Mouse (Mus musculus): ENCODE results near the gene Lhfp.
A peak's percentile ranks its signal among the peaks of the same experiment; 100 is the strongest.

The Lhfp gene

DNA sequence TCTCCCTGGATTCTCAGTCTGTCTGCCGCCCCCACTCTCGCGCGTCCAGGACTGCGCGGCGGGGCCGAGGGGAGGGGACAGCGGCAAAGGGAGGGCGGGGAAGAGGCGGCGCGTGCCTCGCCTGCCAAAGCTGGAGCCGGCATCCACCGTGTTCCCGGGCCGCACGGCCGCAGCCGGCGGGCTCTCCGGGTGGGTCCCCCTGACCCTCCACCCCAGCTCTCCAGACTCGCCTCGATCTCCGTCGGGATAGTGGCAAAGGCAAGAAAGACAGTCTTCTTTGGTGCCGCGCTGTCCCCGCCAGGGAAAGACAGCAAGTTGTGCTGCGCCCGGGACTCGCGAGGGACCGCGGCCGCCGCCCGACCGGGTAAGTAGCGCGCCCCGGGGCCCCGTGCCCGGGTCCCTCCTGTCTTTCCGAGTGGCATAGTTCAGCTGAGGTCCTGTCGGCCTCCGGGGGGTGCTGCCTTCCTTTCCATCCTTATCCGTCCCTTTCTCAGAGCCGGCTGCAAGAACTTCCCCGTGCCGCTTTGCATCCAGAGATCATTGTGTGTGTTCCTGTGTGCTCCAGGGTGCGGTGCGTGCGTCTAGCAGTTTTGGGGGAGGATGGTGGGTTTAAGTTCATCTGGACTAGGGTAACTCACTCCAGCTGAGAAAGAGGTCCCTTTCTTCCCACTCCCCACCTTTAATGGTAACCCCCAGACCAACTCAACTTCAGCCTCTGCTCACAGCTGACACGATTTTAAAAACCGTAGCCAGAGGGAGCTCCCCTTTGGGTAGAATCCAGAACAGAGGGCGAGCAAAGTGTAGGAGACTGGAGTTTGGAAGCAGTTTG, at the start of gene Lhfp:
Lhfp (plus strand) TSS at position 118 of the 829 bp plus-strand sequence.
- peak; percentile 63 for DNase-seq (ENCODE audit: low read depth, low spot score)

DNA sequence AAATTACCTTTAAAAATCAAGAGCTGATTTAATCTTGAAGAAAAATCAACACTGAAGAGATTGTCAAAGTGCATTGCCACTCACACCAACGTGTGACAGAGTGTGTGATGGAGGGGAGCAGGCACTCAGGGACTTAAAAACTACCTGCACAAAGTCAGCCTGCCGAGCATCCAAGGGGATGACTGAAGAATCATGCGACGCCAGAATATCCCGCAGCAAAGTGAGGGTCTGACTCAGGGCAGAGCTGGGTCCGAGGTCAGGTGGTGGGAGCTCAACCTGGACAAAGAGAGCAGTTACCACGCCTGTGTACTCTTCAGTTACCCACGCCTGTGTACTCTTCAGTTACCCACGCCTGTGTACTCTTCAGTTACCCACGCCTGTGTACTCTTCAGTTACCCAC, 48.0 kb upstream of the Lhfp start:
- DNase-seq (ENCODE audit: low read depth, low spot score) = no peak

DNA sequence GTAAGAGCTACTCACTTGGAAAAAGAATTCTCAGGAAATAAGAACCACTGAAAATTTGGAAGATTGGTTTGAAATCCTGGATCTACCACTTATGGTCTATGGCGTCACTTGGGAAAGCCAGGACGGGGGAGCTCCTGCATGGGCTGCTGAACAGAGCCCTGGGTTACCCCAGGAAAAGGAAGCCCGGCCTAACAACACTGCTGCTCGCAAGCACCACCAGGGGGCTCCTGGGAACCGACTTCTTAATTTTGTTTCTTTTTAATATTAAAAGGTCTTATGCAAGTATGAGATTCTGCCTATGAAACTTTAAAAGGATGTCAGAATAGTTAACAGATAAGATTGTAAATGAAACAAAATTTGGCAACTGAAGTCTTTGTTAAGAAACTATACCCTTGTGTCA, 46.7 kb upstream of the Lhfp start:
- no peak for DNase-seq (ENCODE audit: low read depth, low spot score)

DNA sequence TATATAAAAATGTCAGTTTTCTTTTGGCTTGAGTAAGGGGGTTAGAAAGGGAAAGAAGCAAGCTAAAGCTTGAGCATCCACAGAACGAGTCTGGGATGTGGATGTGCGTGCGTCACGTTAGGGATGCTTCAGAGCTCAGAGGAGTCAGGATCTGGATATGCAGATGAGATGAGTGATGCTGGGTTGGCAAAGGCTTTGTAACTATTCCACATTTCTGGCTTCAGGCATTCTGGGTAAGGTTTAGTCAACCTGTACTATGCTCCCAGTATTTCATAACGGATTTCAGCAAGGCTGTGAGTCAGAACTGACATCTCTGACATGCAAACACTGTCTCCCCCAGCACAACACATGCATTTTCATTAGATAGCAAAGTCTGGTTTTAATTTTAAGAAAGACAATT, 44.7 kb upstream of the Lhfp start:
- DNase-seq (ENCODE audit: low read depth, low spot score) = no peak

DNA sequence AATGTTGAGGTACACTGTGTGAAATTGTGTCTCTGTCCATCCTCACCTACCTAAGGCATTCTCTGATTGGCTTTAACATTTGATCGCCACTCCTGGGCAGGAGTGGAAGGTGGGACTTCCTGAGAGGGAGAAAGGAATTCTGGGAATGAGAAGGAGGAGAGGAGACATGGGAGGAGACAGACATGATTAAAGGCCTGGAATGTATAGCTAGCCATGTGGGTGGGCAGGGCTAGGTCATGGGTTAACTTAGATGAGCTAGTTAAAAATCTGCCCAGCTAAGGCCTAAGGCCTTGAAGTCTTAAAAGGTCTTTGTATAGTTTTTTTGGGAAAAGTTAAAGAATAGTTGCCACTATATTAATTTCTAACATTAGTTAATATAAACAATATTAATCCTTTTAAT, 43.9 kb upstream of the Lhfp start:
- no peak for DNase-seq (ENCODE audit: low read depth, low spot score)

DNA sequence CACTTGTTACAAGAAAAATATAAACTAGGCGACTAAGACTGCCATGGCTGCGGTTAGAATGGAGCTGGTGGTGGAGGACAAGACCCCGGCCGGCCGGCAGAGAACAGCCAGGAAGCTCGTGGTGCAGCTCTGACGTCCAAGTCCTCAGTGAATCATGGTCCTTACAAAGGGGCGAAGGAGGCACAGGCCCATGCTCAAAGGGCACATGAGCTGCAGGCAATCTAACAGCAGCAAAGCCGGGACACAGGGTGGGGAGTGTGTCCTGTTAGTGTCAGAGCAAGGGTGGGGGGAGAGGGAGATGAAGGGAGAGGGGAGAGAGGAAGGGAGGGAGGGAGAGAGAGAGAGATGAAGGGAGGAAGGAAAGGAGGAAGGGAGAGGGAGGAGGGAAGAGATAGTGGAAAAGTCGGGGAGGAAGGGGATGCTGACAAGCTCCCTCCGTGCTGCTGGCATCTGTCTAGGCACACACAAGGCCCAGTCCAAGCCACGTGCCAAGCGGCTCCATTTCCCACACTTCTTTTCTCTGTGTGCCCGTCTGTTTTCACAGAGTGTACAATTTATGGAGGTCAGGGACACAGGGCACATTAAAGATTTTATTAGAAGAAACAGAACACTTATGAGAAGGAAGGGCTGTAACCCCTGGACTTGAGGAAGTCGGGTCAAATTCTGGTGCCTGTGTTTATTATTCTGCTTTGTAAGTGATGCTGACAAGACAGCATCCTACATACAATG, 42.1 kb upstream of the Lhfp start:
- DNase-seq (ENCODE audit: low read depth, low spot score) = peak; percentile 17

DNA sequence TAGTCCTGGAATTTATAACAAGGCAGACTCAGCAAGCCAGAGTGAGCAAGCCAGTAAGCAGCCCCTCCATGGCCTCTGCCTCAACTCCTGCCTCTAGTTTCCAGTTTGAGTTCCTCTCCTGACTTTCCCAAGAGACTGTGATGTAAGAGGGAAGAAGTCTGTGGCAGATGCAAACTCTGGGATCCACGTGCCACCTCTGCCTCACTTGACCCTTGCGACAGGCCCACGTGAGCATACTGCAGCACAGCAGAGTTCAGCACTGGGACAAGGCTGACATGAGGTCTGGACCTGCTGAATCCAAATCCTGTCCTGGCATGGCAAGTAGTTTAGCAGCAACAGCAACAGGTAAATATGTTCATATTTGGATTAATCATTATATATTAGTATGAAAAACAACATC, 41.3 kb upstream of the Lhfp start:
- DNase-seq (ENCODE audit: low read depth, low spot score) = no peak

DNA sequence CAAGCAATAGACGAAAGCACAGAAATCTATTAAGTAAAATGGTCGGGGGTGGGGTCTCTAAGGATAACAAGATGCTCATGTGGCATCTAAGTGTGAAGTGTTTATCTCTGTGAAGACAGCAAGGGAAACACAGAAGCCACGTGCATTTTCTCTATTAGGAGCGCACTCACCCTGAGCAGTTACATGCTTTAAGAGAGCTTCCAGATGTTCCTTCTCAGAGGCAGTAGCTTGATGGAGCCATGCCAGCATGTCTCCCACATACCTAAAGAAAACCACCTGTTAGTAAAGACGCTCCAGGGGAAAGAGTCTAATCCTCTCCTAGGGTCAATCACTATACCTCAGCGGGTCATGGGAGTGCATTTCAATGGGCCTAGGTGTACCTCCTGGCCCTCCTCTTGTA, 39.3 kb upstream of the Lhfp start:
- DNase-seq (ENCODE audit: low read depth, low spot score) = no peak

DNA sequence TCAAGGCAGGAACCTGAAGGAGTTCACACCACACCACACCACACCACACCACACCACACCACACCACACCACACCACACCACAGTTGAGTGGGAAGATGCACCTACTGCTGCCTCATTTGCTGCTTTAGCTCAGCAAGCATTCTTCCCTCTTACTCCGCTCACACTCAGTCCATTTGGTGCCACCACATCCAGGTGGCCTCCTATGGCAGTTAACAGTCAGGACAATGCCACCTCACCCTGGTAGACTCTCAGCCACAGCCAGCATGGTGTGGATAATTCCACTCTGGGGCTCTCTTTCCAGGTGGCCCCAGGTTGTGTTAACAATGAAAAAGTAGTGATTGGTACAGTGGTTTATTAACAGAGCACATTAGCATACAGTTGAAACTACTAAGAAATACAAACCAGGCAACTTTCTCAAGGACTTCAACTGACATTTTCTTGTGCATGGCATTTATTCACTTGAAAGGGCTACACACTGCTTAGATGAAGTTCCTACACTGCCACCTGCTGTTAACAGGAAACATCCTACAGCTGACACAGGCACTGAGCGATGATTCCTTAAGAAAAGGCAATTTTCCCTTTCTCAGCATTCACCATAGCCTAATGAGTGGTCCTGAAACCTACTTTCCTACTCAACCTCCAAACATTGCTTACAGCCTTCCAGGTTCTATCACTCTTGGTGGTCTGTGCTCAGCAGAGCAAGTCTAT, 36.8 kb upstream of the Lhfp start:
- peak; percentile 31 for DNase-seq (ENCODE audit: low read depth, low spot score)

DNA sequence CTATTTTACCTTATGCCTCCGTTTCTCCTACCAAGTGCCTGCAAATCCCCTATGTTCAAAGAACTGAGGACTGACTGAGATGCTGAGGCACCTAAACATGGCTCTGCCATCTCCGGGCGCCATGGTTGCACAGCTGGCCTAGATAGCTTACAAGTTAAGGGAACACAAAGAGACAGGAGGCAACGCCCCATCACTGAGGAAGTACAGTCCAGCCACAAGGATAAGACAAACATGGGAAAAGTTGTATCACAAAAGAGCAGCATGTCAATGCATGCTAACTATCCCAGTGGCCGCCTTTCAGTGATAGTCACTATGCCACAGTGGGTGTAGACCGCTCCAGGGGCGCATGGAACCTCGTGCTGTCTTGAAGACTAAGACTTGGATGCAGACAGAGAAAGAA, 33.9 kb upstream of the Lhfp start:
- no peak for DNase-seq (ENCODE audit: low read depth, low spot score)

DNA sequence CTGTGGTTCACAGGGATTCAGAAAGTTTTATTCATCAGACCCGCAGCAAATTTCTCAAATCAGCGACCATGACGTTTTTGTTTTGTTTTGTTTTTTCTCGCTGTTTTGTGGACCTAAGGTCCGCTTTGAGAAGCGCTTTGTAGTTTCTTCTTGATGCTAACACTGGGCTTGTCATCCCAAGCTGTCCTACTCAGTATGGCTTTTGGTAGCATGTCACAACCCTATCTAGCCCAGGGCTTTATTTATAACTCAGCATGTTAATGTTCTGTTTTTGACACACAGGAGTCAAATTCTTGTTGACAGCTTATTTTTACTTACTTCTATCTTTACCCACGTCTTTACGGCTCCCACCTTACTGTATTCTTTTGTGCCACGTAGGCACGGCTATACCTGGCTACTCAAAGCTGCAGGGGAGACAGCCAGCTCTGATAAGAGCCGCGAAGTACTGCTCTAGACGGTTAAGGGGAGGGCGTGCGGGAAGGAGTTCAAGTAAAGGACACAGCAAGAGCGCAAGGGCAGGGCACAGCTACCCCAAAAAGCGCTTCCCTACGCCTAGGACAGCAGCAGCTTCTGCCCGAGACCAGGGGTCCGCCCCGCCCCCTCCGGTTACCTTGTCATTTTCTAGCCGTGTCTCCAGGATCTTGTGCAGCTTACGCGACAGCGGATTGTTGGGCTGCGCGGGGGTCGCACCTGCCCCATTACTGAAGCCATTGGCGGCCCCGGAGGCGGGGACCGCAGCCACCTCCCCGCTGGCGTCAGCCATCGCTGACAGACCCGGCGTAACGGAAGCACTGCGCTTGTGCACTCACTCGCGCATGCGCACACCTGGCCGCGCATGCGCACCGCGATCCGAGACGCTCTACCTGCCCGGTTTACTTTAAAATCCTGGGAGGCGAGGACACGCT, 24.6 kb upstream of the Lhfp start, which contains the start of gene Cog6:
Cog6 (minus strand) TSS at position 802 of the 905 bp plus-strand sequence.
- peak; percentile 94 for DNase-seq (ENCODE audit: low read depth, low spot score)

DNA sequence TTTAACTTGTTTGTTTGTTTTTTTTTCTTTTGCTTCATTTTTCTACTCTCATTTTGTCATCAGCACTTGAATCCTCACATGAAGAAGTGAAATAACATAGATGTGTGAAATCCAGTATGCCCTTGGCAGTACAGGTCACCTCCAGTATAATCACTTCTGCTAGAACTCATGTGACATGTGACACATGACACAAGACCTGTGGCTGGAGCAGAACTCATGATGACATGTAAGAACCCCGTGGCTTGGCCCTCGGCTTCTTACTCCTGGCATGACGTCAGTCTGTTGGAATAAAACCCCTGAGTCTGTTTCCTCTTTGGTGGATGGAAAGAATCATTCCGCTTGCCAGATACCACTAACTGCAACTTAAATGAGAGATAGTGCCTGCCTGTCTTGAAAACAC, 14.0 kb upstream of the Lhfp start:
- DNase-seq (ENCODE audit: low read depth, low spot score) = no peak

DNA sequence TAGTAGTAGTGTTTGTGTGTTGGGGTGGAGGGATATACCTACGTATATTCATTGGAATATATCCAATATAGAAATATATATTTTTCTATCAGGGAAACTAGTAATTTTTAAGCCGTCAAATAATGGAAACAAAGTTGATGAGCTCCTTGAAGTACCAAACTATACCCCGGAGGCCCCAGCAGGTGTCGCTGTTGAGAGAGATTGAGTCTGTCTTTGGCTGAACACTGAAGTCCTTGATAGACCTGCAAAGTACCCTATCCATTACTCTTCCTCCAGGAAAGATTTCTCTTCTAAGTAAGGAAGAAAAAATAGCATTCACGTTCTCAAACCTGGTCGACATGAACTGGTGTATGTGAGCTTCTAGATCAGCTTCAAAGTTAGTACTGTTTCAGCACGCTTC, 12.3 kb upstream of the Lhfp start:
- peak; percentile 80 for DNase-seq (ENCODE audit: low read depth, low spot score)

DNA sequence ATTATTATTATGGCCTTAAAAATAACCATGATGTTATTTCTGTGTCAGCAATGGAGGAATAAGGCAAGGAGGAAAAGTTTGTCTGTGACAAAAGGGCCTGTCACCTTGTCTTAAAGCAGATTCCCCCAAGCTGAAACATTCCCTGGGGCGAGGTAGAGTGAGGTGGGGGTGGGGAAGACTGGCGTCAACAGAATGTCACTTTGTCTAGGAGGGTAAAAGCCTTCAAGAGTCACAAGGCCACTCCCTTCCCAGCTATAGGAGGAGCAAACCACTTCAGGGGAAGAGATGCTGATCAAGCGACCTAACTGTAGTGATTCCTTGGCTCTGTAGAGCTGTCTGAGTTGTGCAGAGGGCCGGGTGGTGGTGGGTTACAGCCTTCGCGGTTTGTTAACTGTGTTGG, 9.7 kb upstream of the Lhfp start:
- no peak for DNase-seq (ENCODE audit: low read depth, low spot score)

DNA sequence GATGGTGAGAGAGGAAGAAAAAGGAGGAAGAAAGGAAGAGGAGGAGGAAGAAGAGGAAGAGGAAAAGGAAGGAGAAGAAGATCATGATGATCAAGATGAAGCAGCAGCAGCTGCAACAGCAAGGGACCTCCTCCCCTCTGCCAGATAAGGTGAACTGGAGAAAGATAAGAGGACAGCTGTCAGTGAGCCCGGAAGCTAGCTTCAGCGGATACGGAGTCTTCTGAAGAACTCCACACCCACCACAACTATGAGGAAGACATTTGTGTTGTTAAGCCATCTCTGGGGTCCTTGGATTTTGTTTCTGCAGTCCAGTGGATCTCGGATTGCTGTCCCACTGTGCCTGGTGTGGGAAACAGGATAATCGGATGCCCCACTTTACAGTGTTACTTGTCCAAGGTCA, 8.9 kb upstream of the Lhfp start:
- no peak for DNase-seq (ENCODE audit: low read depth, low spot score)

DNA sequence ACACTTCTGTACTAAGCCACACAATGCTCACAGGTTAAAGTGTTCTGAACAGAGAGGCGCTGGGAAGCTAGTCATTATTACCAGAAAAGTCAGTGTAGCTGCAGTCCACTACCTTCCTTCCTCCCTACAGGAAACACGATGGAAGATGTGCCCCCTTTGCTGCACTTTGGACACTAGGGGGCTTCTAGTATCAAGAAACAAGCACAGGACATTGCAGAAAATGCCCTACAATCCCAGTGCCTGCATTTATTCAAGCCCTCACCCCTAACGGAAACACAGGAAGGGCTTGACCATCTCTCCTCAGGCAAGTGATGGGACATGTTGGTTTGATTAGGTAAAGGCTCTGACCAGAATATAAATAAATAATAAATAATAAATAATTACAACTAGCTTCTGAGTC, 7.9 kb upstream of the Lhfp start:
- no peak for DNase-seq (ENCODE audit: low read depth, low spot score)

DNA sequence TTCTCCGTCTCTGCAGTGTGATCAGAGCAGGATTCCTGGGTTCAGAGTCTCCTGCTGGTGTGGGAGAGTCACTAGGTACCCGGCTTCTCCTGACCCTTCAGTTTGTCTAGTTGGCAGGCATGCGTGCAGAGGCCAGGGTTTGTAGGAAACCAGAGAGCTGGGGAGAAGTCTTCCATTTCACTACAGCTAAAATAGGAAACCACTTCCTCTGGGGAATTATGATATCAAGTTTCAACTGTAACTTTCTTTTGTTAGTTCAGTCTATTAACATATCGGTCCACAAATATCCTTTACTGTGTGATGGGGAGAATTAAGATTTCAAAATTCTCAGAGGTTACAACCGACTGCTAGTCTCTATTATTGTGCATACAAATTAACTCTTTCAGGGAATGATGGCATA, 5.3 kb upstream of the Lhfp start:
- DNase-seq (ENCODE audit: low read depth, low spot score) = no peak

DNA sequence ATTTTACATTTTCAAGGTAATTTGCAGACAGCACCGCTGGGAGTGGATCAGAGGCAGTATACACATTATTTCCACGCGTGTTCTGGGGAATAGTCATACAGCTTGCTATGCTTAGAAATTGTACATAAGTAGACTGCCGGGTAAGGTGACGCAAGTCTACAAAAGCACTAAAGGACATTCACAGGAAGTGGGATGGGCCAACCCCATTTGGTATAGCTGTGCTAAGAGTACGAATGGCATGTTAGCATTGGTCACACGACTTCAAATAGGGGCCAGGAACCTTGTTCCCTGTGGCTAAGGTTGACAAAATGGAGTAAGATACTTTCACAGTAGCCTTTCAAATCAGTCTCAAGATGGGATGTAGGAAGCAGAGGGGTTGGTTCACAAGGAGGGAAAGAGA, 4.4 kb upstream of the Lhfp start:
- DNase-seq (ENCODE audit: low read depth, low spot score) = no peak

DNA sequence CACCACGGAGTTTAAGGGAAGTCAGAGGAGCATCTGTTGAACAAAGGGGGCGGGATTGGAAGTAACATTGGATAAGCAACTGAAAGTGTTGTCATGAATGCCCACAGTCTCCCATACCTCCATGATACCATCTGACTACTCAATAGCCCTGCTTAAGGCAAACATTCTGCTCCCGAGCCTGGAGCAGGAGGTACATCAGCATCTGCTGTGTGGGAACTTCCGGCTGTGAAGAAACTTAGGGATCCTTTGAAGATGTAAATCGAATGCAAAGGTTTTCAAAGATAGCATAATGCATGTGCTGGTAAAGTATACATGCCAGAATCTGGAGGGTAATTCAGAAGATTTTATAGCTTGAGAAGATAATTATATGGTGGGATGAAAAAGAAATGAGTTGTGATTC, 2.4 kb upstream of the Lhfp start:
- DNase-seq (ENCODE audit: low read depth, low spot score) = no peak

DNA sequence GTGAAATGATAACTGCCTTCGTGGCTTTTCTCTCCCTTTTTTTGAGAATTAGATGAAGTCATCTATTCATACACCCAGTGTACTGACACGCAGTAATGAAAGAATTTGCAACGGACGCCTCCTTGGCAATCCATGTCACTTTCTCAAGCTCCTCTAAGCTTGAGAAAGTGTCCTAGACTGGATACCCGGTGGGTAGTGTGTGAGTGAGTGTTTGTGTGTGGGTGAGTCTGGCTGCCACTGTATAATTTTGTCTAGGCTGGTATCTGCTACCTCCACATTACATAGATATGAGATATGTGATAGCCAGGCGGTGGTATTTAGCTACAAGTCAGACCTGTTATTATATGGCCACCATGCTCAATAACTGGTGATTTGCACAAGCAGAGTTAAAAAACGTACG, 1.6 kb upstream of the Lhfp start:
- DNase-seq (ENCODE audit: low read depth, low spot score) = no peak

DNA sequence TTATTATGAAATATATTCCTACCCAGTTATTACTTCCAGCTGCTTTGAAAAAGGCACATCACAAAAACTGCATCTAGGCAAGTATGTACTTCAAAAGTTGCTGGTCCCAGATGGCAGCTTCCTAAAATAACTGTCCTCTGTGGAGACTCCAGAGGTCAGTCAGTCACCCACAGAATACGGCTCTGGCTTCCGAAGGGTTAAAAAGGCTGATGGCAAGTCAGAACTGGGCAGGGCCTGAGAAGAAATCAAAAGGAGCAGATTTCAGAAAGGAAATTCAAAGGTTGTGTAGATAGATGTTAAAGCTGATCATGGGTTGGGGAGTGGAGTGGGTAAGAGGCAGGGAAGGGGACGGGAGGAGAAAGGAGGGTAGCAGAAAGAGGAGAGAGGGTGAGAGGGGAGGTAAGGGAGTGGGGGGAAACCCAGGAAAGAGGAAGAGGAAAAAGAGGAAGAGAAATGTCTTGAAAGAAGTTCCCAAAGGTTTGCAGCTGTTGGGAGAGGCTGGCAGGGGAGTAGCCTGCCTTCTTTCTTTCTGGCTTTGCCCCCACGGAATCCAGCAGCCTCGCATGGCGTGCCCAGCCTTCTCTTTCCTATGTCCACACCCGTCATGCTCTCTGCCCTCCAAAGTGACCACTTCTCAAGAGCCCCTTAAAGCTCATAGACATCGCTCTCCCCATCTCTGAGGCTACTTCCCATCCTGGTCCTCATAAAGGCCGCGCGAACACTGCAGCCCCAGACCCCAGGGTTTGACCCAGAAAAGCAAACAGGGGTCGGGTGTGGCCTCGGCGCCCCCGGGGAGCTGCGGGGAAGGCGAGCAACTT, 526 bp upstream of the Lhfp start:
- no peak for DNase-seq (ENCODE audit: low read depth, low spot score)

Measured in forelimb bud, embryonic 11.5 days (tissue).